Mouse (Mus musculus) embryonic facial prominence, embryonic 10.5 days (tissue): ENCODE data around the gene Ehf. TPM values are rescaled to one million over a fixed set of nuclear protein-coding genes. Genes with fewer than 3 reads are reported as not detected.
A peak's percentile ranks its signal among the peaks of the same experiment; 100 is the strongest.

Experiments used
- DNase-seq: peaks from one replicate; pipeline ENCODE4 v3.0.0-alpha.2; 2017; ENCODE audit warnings: low spot score
- H3K27ac ChIP-seq: fragments of 300-500 bp; sonication (generic); replicated peaks from 2 replicates; pipeline ENCODE4 v1.5.1; 2016; ENCODE audit warnings: mild to moderate bottlenecking
- H3K27me3 ChIP-seq: fragments of 300-500 bp; sonication (generic); replicated peaks from 2 replicates; pipeline ENCODE4 v1.6.1; 2016; ENCODE audit warnings: low read depth, mild to moderate bottlenecking; ENCODE audit not compliant: poor library complexity, severe bottlenecking
- H3K36me3 ChIP-seq: fragments of 300-500 bp; sonication (generic); replicated peaks from 2 replicates; pipeline ENCODE4 v1.6.1; 2016; ENCODE audit warnings: mild to moderate bottlenecking, moderate library complexity
- H3K4me1 ChIP-seq: fragments of 300-500 bp; sonication (generic); 2 replicates; pipeline ENCODE4 v1.6.1; 2016
- H3K4me3 ChIP-seq: fragments of 300-500 bp; sonication (generic); 2 replicates; pipeline ENCODE4 v1.5.1; 2016; ENCODE audit warnings: mild to moderate bottlenecking, moderate library complexity
- H3K9me3 ChIP-seq: fragments of 300-500 bp; sonication (generic); 2 replicates; pipeline ENCODE4 v1.6.1; 2016; ENCODE audit warnings: mild to moderate bottlenecking
- WGBS: fragments of 180-500 bp; shearing (Covaris S2); methylation state at CpG from one replicate; pipeline ENCODE4 v1.1.7; 2016; 5-methylcytosine and 5-hydroxymethylcytosine counted together
- polyA plus RNA-seq: library from polyadenylated mRNA; unstranded; fragments of >200 nt; fragmentation: Nextera tagmentation; extraction: Ambion mirVana; gene quantifications from 2 replicates; pipeline ENCODE4 v1.2.1, GENCODE M21; 2016

Ehf gene
- not detected in 2 replicates for polyA plus RNA-seq

DNA sequence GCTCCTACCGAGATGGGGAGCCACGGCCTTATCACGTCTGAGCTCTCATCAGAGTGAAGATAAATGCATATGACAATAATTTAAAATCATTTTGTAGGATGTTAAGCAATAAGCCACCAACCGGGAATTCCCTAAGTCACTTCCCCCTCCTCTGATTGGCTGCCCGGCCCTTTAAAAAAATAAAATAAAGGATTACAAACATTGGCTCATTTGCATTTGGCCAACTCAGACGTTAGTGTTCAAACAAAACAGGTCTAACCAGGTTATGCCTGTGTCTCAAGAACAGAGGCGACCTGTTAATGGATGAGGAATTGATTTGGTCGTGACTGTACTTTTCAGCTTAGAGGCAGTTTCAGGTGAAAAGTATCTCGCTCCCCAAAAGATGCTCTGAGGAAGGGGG lies at the start of gene Ehf:
TSS of gene Ehf (minus strand) at position 147 of the 400 bp plus-strand sequence.
- no peak for DNase-seq
- WGBS, result 64% methylated on average over 9 of the region's 9 CpGs
- Histone ChIP-seq H3K9me3 (no peaks in the 10 kb centered on the region), H3K4me3 (no peak within 1 kb of the TSS), H3K4me1 (peaks cover 5% of the 10 kb centered on the region; the same call in 1 of the 2 replicates), H3K36me3 (no peaks in the 10 kb centered on the region), H3K27ac (no peak within 1 kb of the TSS), H3K27me3 (peaks cover 21% of the 10 kb centered on the region)

- Histone ChIP-seq H3K9me3 (no peaks in the 10 kb centered on the region), H3K36me3 (no peaks in the 10 kb centered on the region), H3K4me1 (no peaks in the 10 kb centered on the region), H3K4me3 (no peak overlapping the region), H3K27me3 (no peaks in the 10 kb centered on the region), H3K27ac (no peak overlapping the region)
- peak; percentile 42 for DNase-seq
- 24% methylated on average over 5 of the region's 5 CpGs for WGBS
Observed at GRCm38 (mm10) chr2:103347417-103347891, 44.4 kb upstream of the Ehf start.

GRCm38 (mm10) chr2:103346751-103347289 lies 43.7 kb upstream of the Ehf start:
- Histone ChIP-seq H3K4me3 (no peak overlapping the region), H3K36me3 (no peaks in the 10 kb centered on the region), H3K27ac (no peak overlapping the region), H3K9me3 (no peaks in the 10 kb centered on the region), H3K4me1 (no peaks in the 10 kb centered on the region), H3K27me3 (no peaks in the 10 kb centered on the region)
- no peak for DNase-seq
- 78% methylated on average over 3 of the region's 3 CpGs for WGBS

DNA sequence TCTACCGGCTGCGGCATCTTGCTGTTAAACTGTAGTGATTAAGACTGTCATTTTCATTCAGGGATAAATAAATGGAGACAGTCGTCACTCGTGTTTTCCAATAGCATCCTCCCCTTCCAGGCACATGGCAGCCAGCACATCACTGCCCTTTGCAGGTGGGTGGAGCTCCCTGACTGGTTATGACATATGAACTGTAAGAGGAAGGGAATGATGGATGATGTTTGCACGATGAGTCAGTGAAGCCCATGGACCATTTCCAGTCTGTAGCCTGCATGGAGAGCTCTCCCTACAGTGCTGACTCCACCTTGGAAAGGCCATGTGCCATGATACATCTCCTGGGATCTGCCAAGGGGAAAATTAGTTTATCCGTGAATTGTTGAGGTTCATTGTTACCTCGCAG lies 40.5 kb upstream of the Ehf start:
- no peaks in the 10 kb centered on the region for H3K9me3 ChIP-seq
- WGBS, result 85% methylated on average over 7 of the region's 7 CpGs
- no peaks in the 10 kb centered on the region for H3K27me3 ChIP-seq
- no peaks in the 10 kb centered on the region for H3K36me3 ChIP-seq
- H3K27ac ChIP-seq, result no peak overlapping the region
- H3K4me3 ChIP-seq, result no peak overlapping the region
- no peak for DNase-seq
- H3K4me1 ChIP-seq, result no peaks in the 10 kb centered on the region

DNA sequence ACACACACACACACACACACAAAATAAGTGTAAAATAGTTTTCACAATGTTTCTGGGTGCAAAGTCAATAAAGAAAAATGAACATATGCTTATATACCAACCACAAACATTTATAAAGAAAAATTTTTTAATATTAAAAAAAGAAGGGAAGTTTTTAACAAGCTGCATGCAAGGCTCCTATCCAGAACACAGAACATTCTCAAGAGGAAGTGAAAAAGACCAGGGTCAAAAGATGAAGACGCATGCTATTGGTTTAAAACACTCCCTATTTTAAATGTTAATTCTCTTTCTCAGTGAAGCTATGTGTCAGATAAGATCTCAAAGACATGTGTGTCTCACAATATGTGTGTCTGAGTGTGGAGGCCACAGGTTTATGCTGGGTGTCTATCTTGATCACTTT lies 39.0 kb upstream of the Ehf start:
- 92% methylated on average over 1 of the region's 1 CpGs for WGBS
- DNase-seq, result no peak

GRCm38 (mm10) chr2:103341375-103341971 lies 38.4 kb upstream of the Ehf start:
- H3K27ac ChIP-seq, result no peak overlapping the region
- WGBS, result 88% methylated on average over 1 of the region's 1 CpGs
- no peak for DNase-seq
- H3K4me1 ChIP-seq, result no peaks in the 10 kb centered on the region
- H3K9me3 ChIP-seq, result no peaks in the 10 kb centered on the region
- H3K27me3 ChIP-seq, result no peaks in the 10 kb centered on the region
- no peak overlapping the region for H3K4me3 ChIP-seq
- no peaks in the 10 kb centered on the region for H3K36me3 ChIP-seq

More for the DNA sequence above, 39.0 kb upstream of the Ehf start:
- H3K36me3 ChIP-seq, result no peaks in the 10 kb centered on the region
- no peaks in the 10 kb centered on the region for H3K4me1 ChIP-seq
- H3K27me3 ChIP-seq, result no peaks in the 10 kb centered on the region
- H3K27ac ChIP-seq, result no peak overlapping the region
- H3K9me3 ChIP-seq, result no peaks in the 10 kb centered on the region
- no peak overlapping the region for H3K4me3 ChIP-seq

GRCm38 (mm10) chr2:103338706-103339105 lies 35.6 kb upstream of the Ehf start:
- H3K27ac ChIP-seq, result no peak overlapping the region
- no peaks in the 10 kb centered on the region for H3K27me3 ChIP-seq
- no peak overlapping the region for H3K4me3 ChIP-seq
- no peaks in the 10 kb centered on the region for H3K4me1 ChIP-seq
- H3K9me3 ChIP-seq, result no peaks in the 10 kb centered on the region
- DNase-seq, result no peak
- no peaks in the 10 kb centered on the region for H3K36me3 ChIP-seq
- WGBS, result 80% methylated on average over 6 of the region's 6 CpGs

- no peak for DNase-seq
- H3K27ac ChIP-seq, result no peak overlapping the region
- 83% methylated on average over 3 of the region's 3 CpGs for WGBS
- H3K27me3 ChIP-seq, result no peaks in the 10 kb centered on the region
- H3K4me3 ChIP-seq, result no peak overlapping the region
- no peaks in the 10 kb centered on the region for H3K36me3 ChIP-seq
- no peaks in the 10 kb centered on the region for H3K9me3 ChIP-seq
- no peaks in the 10 kb centered on the region for H3K4me1 ChIP-seq
Observed at GRCm38 (mm10) chr2:103337370-103337769, 34.3 kb upstream of the Ehf start.

GRCm38 (mm10) chr2:103336621-103337020 lies 33.5 kb upstream of the Ehf start:
- Histone ChIP-seq H3K27me3 (no peaks in the 10 kb centered on the region), H3K9me3 (no peaks in the 10 kb centered on the region), H3K4me3 (no peak overlapping the region), H3K36me3 (no peaks in the 10 kb centered on the region), H3K27ac (no peak overlapping the region), H3K4me1 (no peaks in the 10 kb centered on the region)
- DNase-seq, result no peak
- WGBS, result 86% methylated on average over 11 of the region's 11 CpGs

GRCm38 (mm10) chr2:103336000-103336399 lies 32.9 kb upstream of the Ehf start:
- Histone ChIP-seq H3K27me3 (no peaks in the 10 kb centered on the region), H3K27ac (no peak overlapping the region), H3K36me3 (no peaks in the 10 kb centered on the region), H3K4me3 (no peak overlapping the region), H3K9me3 (no peaks in the 10 kb centered on the region), H3K4me1 (no peaks in the 10 kb centered on the region)
- WGBS, result 82% methylated on average over 3 of the region's 3 CpGs
- no peak for DNase-seq

GRCm38 (mm10) chr2:103331666-103332191 lies 28.7 kb upstream of the Ehf start:
- H3K27me3 ChIP-seq, result no peaks in the 10 kb centered on the region
- H3K4me1 ChIP-seq, result no peaks in the 10 kb centered on the region
- no peaks in the 10 kb centered on the region for H3K36me3 ChIP-seq
- H3K9me3 ChIP-seq, result no peaks in the 10 kb centered on the region
- no peak overlapping the region for H3K4me3 ChIP-seq
- no peak for DNase-seq
- WGBS, result 85% methylated on average over 3 of the region's 3 CpGs
- no peak overlapping the region for H3K27ac ChIP-seq

- Histone ChIP-seq H3K4me3 (no peak overlapping the region), H3K27ac (no peak overlapping the region), H3K9me3 (no peaks in the 10 kb centered on the region), H3K4me1 (peaks cover 4% of the 10 kb centered on the region; the same call in 1 of the 2 replicates), H3K27me3 (no peaks in the 10 kb centered on the region), H3K36me3 (no peaks in the 10 kb centered on the region)
- 94% methylated on average over 4 of the region's 4 CpGs for WGBS
- no peak for DNase-seq
Observed at GRCm38 (mm10) chr2:103328731-103329130, 25.7 kb upstream of the Ehf start.
